Mouse (Mus musculus) megakaryocyte-erythroid progenitor cell, adult 5 weeks (primary cell): ENCODE data around the gene Wfdc15b. TPM values are rescaled to one million over a fixed set of nuclear protein-coding genes. Genes with fewer than 3 reads are reported as not detected.

Source experiments
- polyA plus RNA-seq: library from polyadenylated mRNA; stranded (reverse); fragments of >175 nt; gene quantifications from 2 replicates; pipeline ENCODE4 v1.2.3, GENCODE M21; 2012

Gene Wfdc15b
- not detected in 2 replicates for polyA plus RNA-seq

GRCm38 (mm10) chr2:164221522-164221921 is at the start of gene Wfdc15b:
Gene Wfdc15b, minus strand, starts transcription at chr2:164221660.

GRCm38 (mm10) chr2:164256540-164256939 is 35.1 kb upstream of the Wfdc15b start, which contains the start of gene Svs3b:
Gene Svs3b, minus strand, starts transcription at chr2:164256640.

GRCm38 (mm10) chr2:164238366-164238765 is 16.9 kb upstream of the Wfdc15b start, which contains the start of gene Svs2:
Gene Svs2, minus strand, starts transcription at chr2:164238466.

GRCm38 (mm10) chr2:164199626-164200327 is 21.7 kb downstream of the Wfdc15b start, which contains the start of gene Wfdc15a:
Gene Wfdc15a, minus strand, starts transcription at chr2:164200130.

GRCm38 (mm10) chr2:164190576-164190975 is 30.9 kb downstream of the Wfdc15b start, which contains the start of gene Wfdc12:
Gene Wfdc12, minus strand, starts transcription at chr2:164190608.

GRCm38 (mm10) chr2:164182692-164183255 is 38.7 kb downstream of the Wfdc15b start, which contains the start of gene Wfdc5:
Gene Wfdc5, minus strand, starts transcription at chr2:164182742.

GRCm38 (mm10) chr2:164170902-164171301 is 50.6 kb downstream of the Wfdc15b start, which contains the start of gene Kcns1:
Gene Kcns1, minus strand, starts transcription at chr2:164171113.

Other genes starting within 250 kb of the Wfdc15b start
- gene Ywhab, start 226.7 kb downstream of the Wfdc15b start, polyA plus RNA-seq: 46.4 and 51.1 TPM in 2 replicates
- gene Pabpc1l, start 196.2 kb downstream of the Wfdc15b start, polyA plus RNA-seq: 0.32 and 1.0 TPM in 2 replicates
- gene Stk4, start 151.3 kb downstream of the Wfdc15b start, polyA plus RNA-seq: 49.8 and 66.3 TPM in 2 replicates
- 67.0 and 88.1 TPM in 2 replicates for gene Tomm34, start 150.5 kb downstream of the Wfdc15b start, polyA plus RNA-seq
- gene Kcns1, start 50.5 kb downstream of the Wfdc15b start, polyA plus RNA-seq: 0.45 and 0.82 TPM in 2 replicates
- not detected in 2 replicates for gene Wfdc5, start 38.9 kb downstream of the Wfdc15b start, polyA plus RNA-seq
- gene Wfdc12, start 31.1 kb downstream of the Wfdc15b start, polyA plus RNA-seq: not detected in 2 replicates
- gene Wfdc15a, start 21.5 kb downstream of the Wfdc15b start, polyA plus RNA-seq: not detected in 2 replicates
- not detected in 2 replicates for gene Svs2, start 16.8 kb upstream of the Wfdc15b start, polyA plus RNA-seq
- gene Svs3b, start 35.0 kb upstream of the Wfdc15b start, polyA plus RNA-seq: not detected in 2 replicates
- not detected in 2 replicates for gene Svs4, start 56.8 kb upstream of the Wfdc15b start, polyA plus RNA-seq
- not detected in 2 replicates for gene Svs3a, start 67.6 kb upstream of the Wfdc15b start, polyA plus RNA-seq
- not detected in 2 replicates for gene Svs6, start 95.1 kb upstream of the Wfdc15b start, polyA plus RNA-seq
- not detected in 2 replicates for gene Svs5, start 111.1 kb upstream of the Wfdc15b start, polyA plus RNA-seq
- gene Slpi, start 167.4 kb upstream of the Wfdc15b start, polyA plus RNA-seq: 23.0 and 53.6 TPM in 2 replicates
- gene Rbpjl, start 181.5 kb upstream of the Wfdc15b start, polyA plus RNA-seq: not detected in 2 replicates
- 0.04 TPM in 1 of 2 replicates, not detected in the other for gene Matn4, start 183.5 kb upstream of the Wfdc15b start, polyA plus RNA-seq
- gene Sdc4, start 222.2 kb upstream of the Wfdc15b start, polyA plus RNA-seq: 2.3 and 2.6 TPM in 2 replicates
- 121 and 142 TPM in 2 replicates for gene Sys1, start 235.3 kb upstream of the Wfdc15b start, polyA plus RNA-seq
- 1.2 and 2.3 TPM in 2 replicates for gene Gm20458, start 239.3 kb upstream of the Wfdc15b start, polyA plus RNA-seq